Mouse (Mus musculus): ENCODE results near the gene Crot.

DNA sequence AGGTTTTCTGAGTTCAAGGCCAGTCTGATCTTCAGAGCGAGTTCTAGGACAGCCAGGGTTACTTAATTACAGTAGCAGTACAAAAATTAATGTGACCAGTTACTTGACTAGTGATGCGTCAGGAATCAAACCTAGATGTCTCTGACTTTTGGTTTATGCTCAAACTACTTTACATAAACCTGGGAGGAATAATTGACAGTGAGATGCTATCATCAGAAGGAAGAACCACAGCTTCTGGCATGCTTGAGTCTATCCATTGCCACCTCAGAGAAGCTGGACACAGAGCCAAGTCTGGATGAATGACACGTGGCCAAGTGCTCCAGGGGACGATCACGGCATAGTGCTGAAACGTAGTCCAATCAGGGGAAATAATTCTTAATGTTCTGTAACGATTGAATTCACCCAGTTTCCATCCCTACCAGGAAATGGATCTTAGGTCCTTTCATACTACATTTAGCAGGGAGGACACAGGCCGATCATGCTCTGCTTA lies 35.0 kb upstream of the Crot start:
- TF ChIP-seq CTCF (IDR thresholded peaks at IDR 0.05; ENCODE audit: low read depth, low read length) (no peak), GATA2 (IDR thresholded peaks at IDR 0.05; ENCODE audit: borderline replicate concordance, low read depth, low read length) (no peak), TAL1 (conservative IDR thresholded peaks at IDR 0.05; ENCODE audit: low read depth, low read length) (no peak), POLR2AphosphoS5 (IDR thresholded peaks at IDR 0.05; ENCODE audit: insufficient replicate concordance, low read depth, low read length) (no peak)

Measured in G1E (cell line).